Mouse (Mus musculus) liver, embryonic 14.5 days (tissue): ENCODE measurements around the gene Primpol.

Experiments used
- CTCF ChIP-seq: IDR thresholded peaks from 2 replicates; pipeline ENCODE4 v1.5.1; 2016; ENCODE audit warnings: antibody characterized with exemption, low read depth, control low read depth
- EP300 ChIP-seq: IDR thresholded peaks from 2 replicates; pipeline ENCODE4 v1.6.1; 2016; ENCODE audit warnings: antibody characterized with exemption, low read depth

DNA sequence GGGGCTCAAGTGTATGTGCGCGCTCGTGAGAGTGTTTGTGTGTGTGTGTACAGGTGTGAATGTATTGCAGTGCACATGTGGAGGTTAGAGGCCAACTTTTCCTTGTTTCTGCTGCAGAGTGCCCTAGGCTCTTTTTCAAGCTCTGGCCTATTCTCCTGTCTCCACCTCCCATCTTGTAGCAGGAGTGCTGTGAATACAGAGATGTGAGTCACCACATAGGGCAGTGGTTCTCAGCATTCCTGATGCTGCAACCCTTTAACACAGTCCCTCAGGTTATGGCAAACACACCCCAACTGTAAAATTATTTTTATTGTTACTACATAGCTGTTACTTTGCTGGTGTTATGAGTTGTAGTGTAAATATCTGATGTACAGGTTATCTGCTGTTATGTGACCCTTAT, 13.4 kb upstream of the Primpol start:
- TF ChIP-seq CTCF (no peak), EP300 (no peak)
